Mouse (Mus musculus): ENCODE results near the gene Rbms3. TPM values are rescaled to one million over a fixed set of nuclear protein-coding genes. Genes with fewer than 3 reads are reported as not detected.
A peak's percentile ranks its signal among the peaks of the same experiment; 100 is the strongest.

Gene Rbms3
- polyA plus RNA-seq, 1 experiment from 2014 or later = 98.2 TPM

GRCm38 (mm10) chr9:117008194-117008593 is 621.5 kb downstream of the Rbms3 start:
- Histone ChIP-seq H3K27me3 (no peaks in the 10 kb centered on the region), H3K4me3 (no peak overlapping the region), H3K27ac (no peak overlapping the region), H3K4me1 (peaks cover 3% of the 10 kb centered on the region; the same call in 1 of the 2 replicates), H3K9ac (no peak overlapping the region), H3K36me3 (no peaks in the 10 kb centered on the region), H3K4me2 (no peak overlapping the region), H3K9me3 (no peaks in the 10 kb centered on the region)
- no peak for ATAC-seq (ENCODE audit: insufficient number of reproducible peaks, insufficient read depth, low FRiP score, low TSS enrichment, low read depth)
- WGBS = 24% methylated on average over 1 of the region's 1 CpGs

GRCm38 (mm10) chr9:117002083-117002482 is 627.6 kb downstream of the Rbms3 start:
- Histone ChIP-seq H3K9me3 (no peaks in the 10 kb centered on the region), H3K4me3 (no peak overlapping the region), H3K27ac (no peak overlapping the region), H3K4me2 (no peak overlapping the region), H3K27me3 (no peaks in the 10 kb centered on the region), H3K9ac (no peak overlapping the region), H3K4me1 (peaks cover 19% of the 10 kb centered on the region), H3K36me3 (no peaks in the 10 kb centered on the region; the same call in 1 of the 2 replicates)
- WGBS = 53% methylated on average over 2 of the region's 2 CpGs
- ATAC-seq (ENCODE audit: insufficient number of reproducible peaks, insufficient read depth, low FRiP score, low TSS enrichment, low read depth) = no peak

- peaks cover 19% of the 10 kb centered on the region for H3K4me1 ChIP-seq
- no peaks in the 10 kb centered on the region for H3K27me3 ChIP-seq
- 34% methylated on average over 6 of the region's 6 CpGs for WGBS
- peak overlapping the region; percentile 64 for H3K27ac ChIP-seq
- no peak overlapping the region for H3K4me3 ChIP-seq
- H3K9me3 ChIP-seq = no peaks in the 10 kb centered on the region
- H3K36me3 ChIP-seq = no peaks in the 10 kb centered on the region; the same call in 1 of the 2 replicates
- H3K4me2 ChIP-seq = no peak overlapping the region
- no peak for ATAC-seq (ENCODE audit: insufficient number of reproducible peaks, insufficient read depth, low FRiP score, low TSS enrichment, low read depth)
- no peak overlapping the region for H3K9ac ChIP-seq
These were observed 630.5 kb downstream of the Rbms3 start for GRCm38 (mm10) chr9:116999186-116999585.

- 90% methylated on average over 6 of the region's 6 CpGs for WGBS
- no peak overlapping the region for H3K9ac ChIP-seq
- no peak overlapping the region for H3K4me2 ChIP-seq
- H3K36me3 ChIP-seq = no peaks in the 10 kb centered on the region
- no peak overlapping the region for H3K27ac ChIP-seq
- H3K9me3 ChIP-seq = peaks cover 5% of the 10 kb centered on the region; the same call in 1 of the 2 replicates
- no peaks in the 10 kb centered on the region for H3K27me3 ChIP-seq
- H3K4me1 ChIP-seq = no peaks in the 10 kb centered on the region
- H3K4me3 ChIP-seq = no peak overlapping the region
- no peak for ATAC-seq (ENCODE audit: insufficient number of reproducible peaks, insufficient read depth, low FRiP score, low TSS enrichment, low read depth)
These were observed 639.4 kb downstream of the Rbms3 start for GRCm38 (mm10) chr9:116990321-116990720.

- 61% methylated on average over 5 of the region's 5 CpGs for WGBS
- peak overlapping the region; percentile 73 for H3K27ac ChIP-seq
- no peak for ATAC-seq (ENCODE audit: insufficient number of reproducible peaks, insufficient read depth, low FRiP score, low TSS enrichment, low read depth)
These were observed 648.9 kb downstream of the Rbms3 start for GRCm38 (mm10) chr9:116980801-116981200.

GRCm38 (mm10) chr9:116977428-116977827 is 652.3 kb downstream of the Rbms3 start:
- H3K9ac ChIP-seq = no peak overlapping the region
- ATAC-seq (ENCODE audit: insufficient number of reproducible peaks, insufficient read depth, low FRiP score, low TSS enrichment, low read depth) = no peak
- no peak overlapping the region for H3K4me3 ChIP-seq
- H3K9me3 ChIP-seq = no peaks in the 10 kb centered on the region
- no peak overlapping the region for H3K4me2 ChIP-seq
- 0 out of 2 replicates have a peak, but pooled peaks cover 3% of the 10 kb centered on the region for H3K36me3 ChIP-seq
- 89% methylated on average over 6 of the region's 6 CpGs for WGBS
- peaks cover 19% of the 10 kb centered on the region for H3K4me1 ChIP-seq
- no peaks in the 10 kb centered on the region for H3K27me3 ChIP-seq
- no peak overlapping the region for H3K27ac ChIP-seq

More at GRCm38 (mm10) chr9:116980801-116981200, 648.9 kb downstream of the Rbms3 start:
- H3K9ac ChIP-seq = no peak overlapping the region
- no peaks in the 10 kb centered on the region for H3K9me3 ChIP-seq
- no peak overlapping the region for H3K4me3 ChIP-seq
- no peak overlapping the region for H3K4me2 ChIP-seq
- peaks cover 16% of the 10 kb centered on the region for H3K4me1 ChIP-seq
- no peaks in the 10 kb centered on the region for H3K27me3 ChIP-seq
- H3K36me3 ChIP-seq = 0 out of 2 replicates have a peak, but pooled peaks cover 3% of the 10 kb centered on the region

GRCm38 (mm10) chr9:116976575-116977408 is 652.9 kb downstream of the Rbms3 start:
- Histone ChIP-seq H3K4me1 (peaks cover 19% of the 10 kb centered on the region), H3K9ac (no peak overlapping the region), H3K4me2 (no peak overlapping the region), H3K36me3 (0 out of 2 replicates have a peak, but pooled peaks cover 3% of the 10 kb centered on the region), H3K9me3 (no peaks in the 10 kb centered on the region), H3K27me3 (no peaks in the 10 kb centered on the region), H3K27ac (peak overlapping the region; percentile 72; the same call in 1 of the 2 replicates), H3K4me3 (no peak overlapping the region)
- ATAC-seq (ENCODE audit: insufficient number of reproducible peaks, insufficient read depth, low FRiP score, low TSS enrichment, low read depth) = no peak
- 77% methylated on average over 21 of the region's 21 CpGs for WGBS

- 93% methylated on average over 4 of the region's 4 CpGs for WGBS
These were observed 654.4 kb downstream of the Rbms3 start for GRCm38 (mm10) chr9:116975269-116975668.

GRCm38 (mm10) chr9:116974134-116974533 is 655.6 kb downstream of the Rbms3 start:
- 92% methylated on average over 3 of the region's 3 CpGs for WGBS

More at GRCm38 (mm10) chr9:116975269-116975668, 654.4 kb downstream of the Rbms3 start:
- H3K9me3 ChIP-seq = no peaks in the 10 kb centered on the region
- peaks cover 9% of the 10 kb centered on the region for H3K4me1 ChIP-seq
- H3K27me3 ChIP-seq = no peaks in the 10 kb centered on the region
- 0 out of 2 replicates have a peak overlapping the region, but pooled peaks have one; percentile 60 for H3K27ac ChIP-seq
- H3K4me3 ChIP-seq = no peak overlapping the region
- ATAC-seq (ENCODE audit: insufficient number of reproducible peaks, insufficient read depth, low FRiP score, low TSS enrichment, low read depth) = no peak
- no peak overlapping the region for H3K4me2 ChIP-seq
- H3K9ac ChIP-seq = no peak overlapping the region
- 0 out of 2 replicates have a peak, but pooled peaks cover 3% of the 10 kb centered on the region for H3K36me3 ChIP-seq

GRCm38 (mm10) chr9:116973594-116973993 is 656.1 kb downstream of the Rbms3 start:
- Histone ChIP-seq H3K4me3 (no peak overlapping the region), H3K36me3 (0 out of 2 replicates have a peak, but pooled peaks cover 2% of the 10 kb centered on the region), H3K4me2 (no peak overlapping the region), H3K9me3 (no peaks in the 10 kb centered on the region), H3K4me1 (peaks cover 4% of the 10 kb centered on the region; the same call in 1 of the 2 replicates), H3K27me3 (no peaks in the 10 kb centered on the region), H3K9ac (no peak overlapping the region), H3K27ac (no peak overlapping the region)
- WGBS = 33% methylated on average over 2 of the region's 2 CpGs
- no peak for ATAC-seq (ENCODE audit: insufficient number of reproducible peaks, insufficient read depth, low FRiP score, low TSS enrichment, low read depth)

More at GRCm38 (mm10) chr9:116974134-116974533, 655.6 kb downstream of the Rbms3 start:
- Histone ChIP-seq H3K27ac (no peak overlapping the region), H3K36me3 (0 out of 2 replicates have a peak, but pooled peaks cover 3% of the 10 kb centered on the region), H3K9me3 (no peaks in the 10 kb centered on the region), H3K9ac (no peak overlapping the region), H3K4me3 (no peak overlapping the region), H3K27me3 (no peaks in the 10 kb centered on the region), H3K4me1 (peaks cover 4% of the 10 kb centered on the region; the same call in 1 of the 2 replicates), H3K4me2 (no peak overlapping the region)
- ATAC-seq (ENCODE audit: insufficient number of reproducible peaks, insufficient read depth, low FRiP score, low TSS enrichment, low read depth) = no peak

GRCm38 (mm10) chr9:116967317-116967716 is 662.4 kb downstream of the Rbms3 start:
- no peak overlapping the region for H3K4me3 ChIP-seq
- H3K36me3 ChIP-seq = 0 out of 2 replicates have a peak, but pooled peaks cover 4% of the 10 kb centered on the region
- peaks cover 19% of the 10 kb centered on the region for H3K4me1 ChIP-seq
- H3K27me3 ChIP-seq = no peaks in the 10 kb centered on the region
- no peak overlapping the region for H3K4me2 ChIP-seq
- no peak for ATAC-seq (ENCODE audit: insufficient number of reproducible peaks, insufficient read depth, low FRiP score, low TSS enrichment, low read depth)
- H3K27ac ChIP-seq = no peak overlapping the region
- WGBS = 94% methylated on average over 3 of the region's 3 CpGs
- H3K9me3 ChIP-seq = no peaks in the 10 kb centered on the region
- H3K9ac ChIP-seq = no peak overlapping the region
